Mouse (Mus musculus) intestine, embryonic 16.5 days (tissue): ENCODE results near the gene Hoxa7. TPM values are rescaled to one million over a fixed set of nuclear protein-coding genes. Genes with fewer than 3 reads are reported as not detected.

Experiments
- ATAC-seq: fragments of 200-750 bp; cut with Nextera tagmentation; 2 replicates; pipeline ENCODE4 v1.8.0; 2017; ENCODE audit warnings: moderate TSS enrichment, moderate library complexity
- H3K27ac ChIP-seq: fragments of 300-500 bp; sonication (generic); 2 replicates; pipeline ENCODE4 v1.5.1; 2014; ENCODE audit warnings: mild to moderate bottlenecking, low read length
- H3K27me3 ChIP-seq: fragments of 300-500 bp; sonication (generic); replicated peaks from 2 replicates; pipeline ENCODE4 v1.6.1; 2014; ENCODE audit warnings: low read length, control low read depth, mixed read lengths; ENCODE audit not compliant: control insufficient read depth, insufficient read depth
- H3K36me3 ChIP-seq: fragments of 300-500 bp; sonication (generic); 2 replicates; pipeline ENCODE4 v1.6.1; 2014; ENCODE audit warnings: low read length, control low read depth; ENCODE audit not compliant: control insufficient read depth, insufficient read depth
- H3K4me1 ChIP-seq: fragments of 300-500 bp; sonication (generic); 2 replicates; pipeline ENCODE4 v1.6.1; 2014; ENCODE audit warnings: low read length, control low read depth, mixed read lengths; ENCODE audit not compliant: control insufficient read depth, insufficient read depth
- H3K4me2 ChIP-seq: fragments of 300-500 bp; sonication (generic); 2 replicates; pipeline ENCODE4 v1.6.1; 2014; ENCODE audit warnings: low read depth, low read length, control low read depth
- H3K4me3 ChIP-seq: fragments of 300-500 bp; sonication (generic); 2 replicates; pipeline ENCODE4 v1.5.1; 2014; ENCODE audit warnings: mild to moderate bottlenecking, low read length
- H3K9ac ChIP-seq: fragments of 300-500 bp; sonication (generic); 2 replicates; pipeline ENCODE4 v1.6.1; 2014; ENCODE audit warnings: low read depth, low read length
- H3K9me3 ChIP-seq: fragments of 300-500 bp; sonication (generic); 2 replicates; pipeline ENCODE4 v1.6.1; 2016; ENCODE audit warnings: low read length, control low read depth; ENCODE audit not compliant: control insufficient read depth
- WGBS: fragments of 180-500 bp; shearing (Covaris S2); extraction: QIAGEN DNeasy Blood & Tissue Kit; methylation state at CpG from one replicate; pipeline ENCODE4 v1.1.7; 2014; 5-methylcytosine and 5-hydroxymethylcytosine counted together
- polyA plus RNA-seq: library from polyadenylated mRNA; unstranded; fragments of >200 nt; fragmentation: Nextera tagmentation; extraction: Ambion mirVana; gene quantifications from 2 replicates; pipeline ENCODE4 v1.2.1, GENCODE M21; 2015

Gene Hoxa7
- polyA plus RNA-seq, 1 experiment from 2014 or later, result 8.2 TPM

GRCm38 (mm10) chr6:52229558-52230416 lies 8.1 kb upstream of the Hoxa7 start:
- Histone ChIP-seq H3K4me2 (peak overlapping the region; percentile 17), H3K36me3 (no peaks in the 10 kb centered on the region), H3K4me1 (no peaks in the 10 kb centered on the region), H3K9me3 (no peaks in the 10 kb centered on the region), H3K27me3 (peaks cover 80% of the 10 kb centered on the region), H3K27ac (peak overlapping the region; percentile 31; the same call in 1 of the 2 replicates), H3K4me3 (peak overlapping the region; percentile 36), H3K9ac (peak overlapping the region; percentile 56)
- 1% methylated on average over 44 of the region's 44 CpGs for WGBS
- no peak for ATAC-seq

- Histone ChIP-seq H3K36me3 (no peaks in the 10 kb centered on the region), H3K27me3 (peaks cover 78% of the 10 kb centered on the region), H3K9me3 (no peaks in the 10 kb centered on the region), H3K4me2 (peak overlapping the region; percentile 25; the same call in 1 of the 2 replicates), H3K27ac (peak overlapping the region; percentile 37; the same call in 1 of the 2 replicates), H3K4me3 (peak overlapping the region; percentile 32), H3K4me1 (no peaks in the 10 kb centered on the region), H3K9ac (peak overlapping the region; percentile 60)
- WGBS, result 3% methylated on average over 38 of the region's 38 CpGs
- no peak for ATAC-seq
These were observed 7.1 kb upstream of the Hoxa7 start for GRCm38 (mm10) chr6:52228475-52229465.

- no peaks in the 10 kb centered on the region for H3K9me3 ChIP-seq
- ATAC-seq, result no peak
- peaks cover 75% of the 10 kb centered on the region for H3K27me3 ChIP-seq
- no peaks in the 10 kb centered on the region for H3K4me1 ChIP-seq
- no peak overlapping the region for H3K27ac ChIP-seq
- WGBS, result 7% methylated on average over 11 of the region's 11 CpGs
- no peaks in the 10 kb centered on the region for H3K36me3 ChIP-seq
- H3K9ac ChIP-seq, result no peak overlapping the region
- H3K4me2 ChIP-seq, result no peak overlapping the region
- no peak overlapping the region for H3K4me3 ChIP-seq
These were observed 6.0 kb upstream of the Hoxa7 start for GRCm38 (mm10) chr6:52227470-52228222.

GRCm38 (mm10) chr6:52226569-52227257 lies 5.1 kb upstream of the Hoxa7 start:
- 5% methylated on average over 26 of the region's 26 CpGs for WGBS
- Histone ChIP-seq H3K27me3 (peaks cover 80% of the 10 kb centered on the region), H3K4me2 (peak overlapping the region; percentile 27; the same call in 1 of the 2 replicates), H3K9ac (peak overlapping the region; percentile 24; the same call in 1 of the 2 replicates), H3K4me3 (peak overlapping the region; percentile 38; the same call in 1 of the 2 replicates), H3K9me3 (no peaks in the 10 kb centered on the region), H3K4me1 (peaks cover 1% of the 10 kb centered on the region; the same call in 1 of the 2 replicates), H3K36me3 (no peaks in the 10 kb centered on the region), H3K27ac (peak overlapping the region; percentile 45)
- ATAC-seq, result no peak

- peaks cover 82% of the 10 kb centered on the region for H3K27me3 ChIP-seq
- WGBS, result 2% methylated on average over 69 of the region's 69 CpGs
- H3K4me2 ChIP-seq, result peak overlapping the region; percentile 40
- peak overlapping the region; percentile 55 for H3K9ac ChIP-seq
- H3K4me1 ChIP-seq, result peaks cover 6% of the 10 kb centered on the region; the same call in 1 of the 2 replicates
- no peaks in the 10 kb centered on the region for H3K9me3 ChIP-seq
- no peak for ATAC-seq
- peak overlapping the region; percentile 38 for H3K4me3 ChIP-seq
- no peaks in the 10 kb centered on the region for H3K36me3 ChIP-seq
- no peak overlapping the region for H3K27ac ChIP-seq
These were observed 4.2 kb upstream of the Hoxa7 start for GRCm38 (mm10) chr6:52225612-52226568.

GRCm38 (mm10) chr6:52224895-52225611 lies 3.4 kb upstream of the Hoxa7 start:
- Histone ChIP-seq H3K4me2 (peak overlapping the region; percentile 40), H3K27me3 (peaks cover 84% of the 10 kb centered on the region), H3K27ac (no peak overlapping the region), H3K9ac (peak overlapping the region; percentile 55), H3K9me3 (no peaks in the 10 kb centered on the region), H3K4me3 (peak overlapping the region; percentile 38), H3K4me1 (peaks cover 6% of the 10 kb centered on the region; the same call in 1 of the 2 replicates), H3K36me3 (no peaks in the 10 kb centered on the region)
- 5% methylated on average over 33 of the region's 36 CpGs for WGBS
- ATAC-seq, result no peak

- Histone ChIP-seq H3K27me3 (peaks cover 85% of the 10 kb centered on the region), H3K9me3 (no peaks in the 10 kb centered on the region), H3K27ac (no peak overlapping the region), H3K4me3 (peak overlapping the region; percentile 38), H3K4me1 (peaks cover 6% of the 10 kb centered on the region; the same call in 1 of the 2 replicates), H3K36me3 (no peaks in the 10 kb centered on the region), H3K9ac (no peak overlapping the region), H3K4me2 (peak overlapping the region; percentile 40)
- ATAC-seq, result no peak
- 12% methylated on average over 24 of the region's 24 CpGs for WGBS
These were observed 2.5 kb upstream of the Hoxa7 start for GRCm38 (mm10) chr6:52223939-52224760.
